Mouse (Mus musculus): Measurements from ENCODE around the gene Fzd9. TPM values are rescaled to one million over a fixed set of nuclear protein-coding genes. Genes with fewer than 3 reads are reported as not detected.

The Fzd9 gene
- not detected for polyA plus RNA-seq (2014; fragmentation: Illumina TruSeq; extraction: RNeasy Lipid Tissue Mini Kit (QIAGEN cat#74804); ENCODE audit: low read depth, low replicate concordance)

DNA sequence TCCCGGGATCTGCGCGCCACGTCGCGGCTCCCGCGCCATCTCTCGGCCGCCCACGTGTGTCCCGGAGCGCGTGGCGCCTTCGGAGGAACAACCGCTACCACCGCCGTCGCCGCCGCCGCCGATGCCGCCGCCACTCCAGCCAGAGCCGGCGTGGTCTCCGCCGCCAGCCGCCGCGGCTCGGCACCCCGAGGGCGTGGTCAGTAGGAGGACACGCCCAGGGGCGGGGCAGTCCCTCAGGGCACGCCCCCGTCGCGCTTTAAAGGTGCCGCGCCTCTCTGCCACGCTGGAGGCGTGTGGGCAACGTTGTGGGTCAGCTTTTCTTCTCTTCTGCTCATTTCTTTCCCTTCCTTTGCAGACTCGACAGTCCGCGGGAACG, at the start of gene Fzd9:
Gene Fzd9, minus strand, starts transcription at position 152 of the 376 bp plus-strand sequence.

Other genes starting within 250 kb of the Fzd9 start
- gene Abhd11, start 242.1 kb downstream of the Fzd9 start, polyA plus RNA-seq (2014; fragmentation: Illumina TruSeq; extraction: RNeasy Lipid Tissue Mini Kit (QIAGEN cat#74804); ENCODE audit: low read depth, low replicate concordance) = 7.5 TPM
- not detected for gene Stx1a, start 227.7 kb downstream of the Fzd9 start, polyA plus RNA-seq (2014; fragmentation: Illumina TruSeq; extraction: RNeasy Lipid Tissue Mini Kit (QIAGEN cat#74804); ENCODE audit: low read depth, low replicate concordance)
- gene Dnajc30, start 187.0 kb downstream of the Fzd9 start, polyA plus RNA-seq (2014; fragmentation: Illumina TruSeq; extraction: RNeasy Lipid Tissue Mini Kit (QIAGEN cat#74804); ENCODE audit: low read depth, low replicate concordance) = 12.7 TPM
- 10.0 TPM for gene Bud23, start 186.3 kb downstream of the Fzd9 start, polyA plus RNA-seq (2014; fragmentation: Illumina TruSeq; extraction: RNeasy Lipid Tissue Mini Kit (QIAGEN cat#74804); ENCODE audit: low read depth, low replicate concordance)
- gene Vps37d, start 173.0 kb downstream of the Fzd9 start, polyA plus RNA-seq (2014; fragmentation: Illumina TruSeq; extraction: RNeasy Lipid Tissue Mini Kit (QIAGEN cat#74804); ENCODE audit: low read depth, low replicate concordance) = not detected
- 56.2 TPM for gene Mlxipl, start 161.3 kb downstream of the Fzd9 start, polyA plus RNA-seq (2014; fragmentation: Illumina TruSeq; extraction: RNeasy Lipid Tissue Mini Kit (QIAGEN cat#74804); ENCODE audit: low read depth, low replicate concordance)
- gene Tbl2, start 101.6 kb downstream of the Fzd9 start, polyA plus RNA-seq (2014; fragmentation: Illumina TruSeq; extraction: RNeasy Lipid Tissue Mini Kit (QIAGEN cat#74804); ENCODE audit: low read depth, low replicate concordance) = 2.5 TPM
- 6.0 TPM for gene Bcl7b, start 82.9 kb downstream of the Fzd9 start, polyA plus RNA-seq (2014; fragmentation: Illumina TruSeq; extraction: RNeasy Lipid Tissue Mini Kit (QIAGEN cat#74804); ENCODE audit: low read depth, low replicate concordance)
- 14.2 TPM for gene Baz1b, start 64.0 kb downstream of the Fzd9 start, polyA plus RNA-seq (2014; fragmentation: Illumina TruSeq; extraction: RNeasy Lipid Tissue Mini Kit (QIAGEN cat#74804); ENCODE audit: low read depth, low replicate concordance)
- not detected for gene Fkbp6, start 98.8 kb upstream of the Fzd9 start, polyA plus RNA-seq (2014; fragmentation: Illumina TruSeq; extraction: RNeasy Lipid Tissue Mini Kit (QIAGEN cat#74804); ENCODE audit: low read depth, low replicate concordance)
- not detected for gene Trim50, start 102.1 kb upstream of the Fzd9 start, polyA plus RNA-seq (2014; fragmentation: Illumina TruSeq; extraction: RNeasy Lipid Tissue Mini Kit (QIAGEN cat#74804); ENCODE audit: low read depth, low replicate concordance)
- 2.8 TPM for gene Nsun5, start 118.7 kb upstream of the Fzd9 start, polyA plus RNA-seq (2014; fragmentation: Illumina TruSeq; extraction: RNeasy Lipid Tissue Mini Kit (QIAGEN cat#74804); ENCODE audit: low read depth, low replicate concordance)
- gene Pom121, start 143.3 kb upstream of the Fzd9 start, polyA plus RNA-seq (2014; fragmentation: Illumina TruSeq; extraction: RNeasy Lipid Tissue Mini Kit (QIAGEN cat#74804); ENCODE audit: low read depth, low replicate concordance) = 1.3 TPM

All from liver, adult 10 weeks (tissue).